Mouse (Mus musculus) kidney, embryonic 14.5 days (tissue): ENCODE results near the gene Mgat5b. TPM values are rescaled to one million over a fixed set of nuclear protein-coding genes. Genes with fewer than 3 reads are reported as not detected.

Source experiments
- ATAC-seq: fragments of 200-750 bp; cut with Nextera tagmentation; 2 replicates; pipeline ENCODE4 v1.8.0; 2017; ENCODE audit warnings: moderate number of reproducible peaks, mild to moderate bottlenecking, moderate TSS enrichment, moderate library complexity; ENCODE audit not compliant: low FRiP score, low TSS enrichment
- H3K27ac ChIP-seq: fragments of 300-500 bp; sonication (generic); 2 replicates; pipeline ENCODE4 v1.5.1; 2014; ENCODE audit warnings: low read depth, mild to moderate bottlenecking, low read length, moderate library complexity, mixed read lengths
- H3K27me3 ChIP-seq: fragments of 300-500 bp; sonication (generic); 2 replicates; pipeline ENCODE4 v1.6.1; 2014; ENCODE audit warnings: mild to moderate bottlenecking, low read length; ENCODE audit not compliant: control insufficient read depth, insufficient read depth
- H3K36me3 ChIP-seq: fragments of 300-500 bp; sonication (generic); 2 replicates; pipeline ENCODE4 v1.6.1; 2014; ENCODE audit warnings: low read length, mixed read lengths; ENCODE audit not compliant: control insufficient read depth, insufficient read depth
- H3K4me1 ChIP-seq: fragments of 300-500 bp; sonication (generic); 2 replicates; pipeline ENCODE4 v1.6.1; 2014; ENCODE audit warnings: low read length, mixed read lengths; ENCODE audit not compliant: control insufficient read depth, insufficient read depth
- H3K4me2 ChIP-seq: fragments of 300-500 bp; sonication (generic); replicated peaks from 2 replicates; pipeline ENCODE4 v1.6.1; 2014; ENCODE audit warnings: low read depth, mild to moderate bottlenecking, low read length
- H3K4me3 ChIP-seq: fragments of 300-500 bp; sonication (generic); 2 replicates; pipeline ENCODE4 v1.5.1; 2014; ENCODE audit warnings: mild to moderate bottlenecking, low read length
- H3K9ac ChIP-seq: fragments of 300-500 bp; sonication (generic); 2 replicates; pipeline ENCODE4 v1.6.1; 2014; ENCODE audit warnings: low read depth, mild to moderate bottlenecking, low read length, moderate library complexity
- H3K9me3 ChIP-seq: fragments of 300-500 bp; sonication (generic); 2 replicates; pipeline ENCODE4 v1.6.1; 2016; ENCODE audit warnings: low read length; ENCODE audit not compliant: control insufficient read depth
- WGBS: fragments of 180-500 bp; shearing (Covaris S2); extraction: QIAGEN DNeasy Blood & Tissue Kit; methylation state at CpG from one replicate; pipeline ENCODE4 v1.1.7; 2014; 5-methylcytosine and 5-hydroxymethylcytosine counted together
- polyA plus RNA-seq: library from polyadenylated mRNA; unstranded; fragments of >200 nt; fragmentation: Nextera tagmentation; extraction: Ambion mirVana; gene quantifications from 2 replicates; pipeline ENCODE4 v1.2.1, GENCODE M21; 2014

Gene Mgat5b
- polyA plus RNA-seq, 1 experiment from 2014 or later: 0.23 TPM

GRCm38 (mm10) chr11:116913573-116913972 lies 5.1 kb upstream of the Mgat5b start:
- Histone ChIP-seq H3K27me3 (peaks cover 23% of the 10 kb centered on the region), H3K36me3 (no peaks in the 10 kb centered on the region), H3K4me1 (peaks cover 4% of the 10 kb centered on the region; the same call in 1 of the 2 replicates), H3K9ac (no peak overlapping the region), H3K9me3 (no peaks in the 10 kb centered on the region), H3K4me3 (no peak overlapping the region), H3K27ac (no peak overlapping the region), H3K4me2 (no peak overlapping the region)
- WGBS: 55% methylated on average over 16 of the region's 16 CpGs
- no peak for ATAC-seq

- no peak for ATAC-seq
- H3K27me3 ChIP-seq: peaks cover 31% of the 10 kb centered on the region
- WGBS: 72% methylated on average over 5 of the region's 5 CpGs
- no peak overlapping the region for H3K9ac ChIP-seq
- H3K4me2 ChIP-seq: no peak overlapping the region
- H3K27ac ChIP-seq: no peak overlapping the region
- H3K4me1 ChIP-seq: peaks cover 8% of the 10 kb centered on the region; the same call in 1 of the 2 replicates
- H3K4me3 ChIP-seq: no peak overlapping the region
- no peaks in the 10 kb centered on the region for H3K9me3 ChIP-seq
- no peaks in the 10 kb centered on the region for H3K36me3 ChIP-seq
Measured at GRCm38 (mm10) chr11:116914267-116914885, 4.3 kb upstream of the Mgat5b start.

- Histone ChIP-seq H3K4me3 (no peak overlapping the region), H3K27ac (no peak overlapping the region), H3K36me3 (no peaks in the 10 kb centered on the region), H3K9me3 (no peaks in the 10 kb centered on the region), H3K9ac (no peak overlapping the region), H3K27me3 (peaks cover 39% of the 10 kb centered on the region), H3K4me2 (no peak overlapping the region), H3K4me1 (peaks cover 9% of the 10 kb centered on the region; the same call in 1 of the 2 replicates)
- WGBS: 84% methylated on average over 3 of the region's 3 CpGs
- ATAC-seq: no peak
Measured at GRCm38 (mm10) chr11:116915241-116915640, 3.4 kb upstream of the Mgat5b start.

- Histone ChIP-seq H3K4me2 (no peak overlapping the region), H3K27ac (no peak overlapping the region), H3K36me3 (no peaks in the 10 kb centered on the region), H3K9ac (no peak overlapping the region), H3K4me3 (no peak overlapping the region), H3K9me3 (no peaks in the 10 kb centered on the region), H3K4me1 (peaks cover 9% of the 10 kb centered on the region; the same call in 1 of the 2 replicates), H3K27me3 (peaks cover 52% of the 10 kb centered on the region)
- 18% methylated on average over 7 of the region's 7 CpGs for WGBS
- ATAC-seq: no peak
Measured at GRCm38 (mm10) chr11:116917361-116917760, 1.3 kb upstream of the Mgat5b start.

GRCm38 (mm10) chr11:116919186-116920020 lies 740 bp downstream of the Mgat5b start:
- Histone ChIP-seq H3K4me2 (peak overlapping the region; percentile 91), H3K27ac (no peak overlapping the region), H3K27me3 (peaks cover 52% of the 10 kb centered on the region), H3K36me3 (no peaks in the 10 kb centered on the region), H3K4me1 (peaks cover 9% of the 10 kb centered on the region; the same call in 1 of the 2 replicates), H3K9ac (peak overlapping the region; percentile 57), H3K9me3 (no peaks in the 10 kb centered on the region), H3K4me3 (peak overlapping the region; percentile 39)
- under 1% methylated on average over 50 of the region's 58 CpGs for WGBS
- peak; percentile 15; the same call in 1 of the 2 replicates for ATAC-seq

- Histone ChIP-seq H3K27ac (no peak overlapping the region), H3K4me2 (no peak overlapping the region), H3K9me3 (no peaks in the 10 kb centered on the region), H3K9ac (no peak overlapping the region), H3K4me1 (peaks cover 9% of the 10 kb centered on the region; the same call in 1 of the 2 replicates), H3K4me3 (no peak overlapping the region), H3K36me3 (no peaks in the 10 kb centered on the region), H3K27me3 (peaks cover 49% of the 10 kb centered on the region)
- WGBS: under 1% methylated on average over 6 of the region's 6 CpGs
- ATAC-seq: no peak
Measured at GRCm38 (mm10) chr11:116920746-116921145, 2.1 kb downstream of the Mgat5b start.

- Histone ChIP-seq H3K9ac (no peak overlapping the region), H3K4me3 (no peak overlapping the region), H3K9me3 (no peaks in the 10 kb centered on the region), H3K27me3 (peaks cover 44% of the 10 kb centered on the region), H3K36me3 (no peaks in the 10 kb centered on the region), H3K4me1 (peaks cover 9% of the 10 kb centered on the region; the same call in 1 of the 2 replicates), H3K4me2 (no peak overlapping the region), H3K27ac (no peak overlapping the region)
- 61% methylated on average over 7 of the region's 7 CpGs for WGBS
- ATAC-seq: no peak
Measured at GRCm38 (mm10) chr11:116922058-116922457, 3.4 kb downstream of the Mgat5b start.

GRCm38 (mm10) chr11:116928031-116928430 lies 9.4 kb downstream of the Mgat5b start:
- Histone ChIP-seq H3K9me3 (no peaks in the 10 kb centered on the region), H3K4me1 (no peaks in the 10 kb centered on the region), H3K9ac (no peak overlapping the region), H3K4me2 (no peak overlapping the region), H3K27me3 (no peaks in the 10 kb centered on the region), H3K36me3 (no peaks in the 10 kb centered on the region), H3K4me3 (no peak overlapping the region), H3K27ac (no peak overlapping the region)
- ATAC-seq: no peak
- WGBS: 94% methylated on average over 6 of the region's 6 CpGs

- 74% methylated on average over 5 of the region's 5 CpGs for WGBS
- no peak for ATAC-seq
- Histone ChIP-seq H3K9me3 (no peaks in the 10 kb centered on the region), H3K4me2 (no peak overlapping the region), H3K27ac (no peak overlapping the region), H3K9ac (no peak overlapping the region), H3K36me3 (no peaks in the 10 kb centered on the region), H3K27me3 (0 out of 2 replicates have a peak, but pooled peaks cover 5% of the 10 kb centered on the region), H3K4me3 (no peak overlapping the region), H3K4me1 (peaks cover 24% of the 10 kb centered on the region; the same call in 1 of the 2 replicates)
Measured at GRCm38 (mm10) chr11:116934862-116935261, 16.2 kb downstream of the Mgat5b start.
